Mouse (Mus musculus) liver, embryonic 16.5 days (tissue): ENCODE data around the gene Dhx34. TPM values are rescaled to one million over a fixed set of nuclear protein-coding genes. Genes with fewer than 3 reads are reported as not detected.

Experiments used
- polyA plus RNA-seq: library from polyadenylated mRNA; unstranded; fragments of >200 nt; fragmentation: Nextera tagmentation; extraction: Ambion mirVana; gene quantifications from 2 replicates; pipeline ENCODE4 v1.2.1, GENCODE M21; 2015

Gene Dhx34
- polyA plus RNA-seq, 1 experiment from 2014 or later, result 6.7 TPM

Other genes starting within 250 kb of the Dhx34 start
- gene Bicra, start 174.1 kb downstream of the Dhx34 start, polyA plus RNA-seq, result 1.4 and 1.9 TPM in 2 replicates
- gene Zfp541, start 160.2 kb downstream of the Dhx34 start, polyA plus RNA-seq, result not detected in 2 replicates
- gene Napa, start 123.6 kb downstream of the Dhx34 start, polyA plus RNA-seq, result 162 and 163 TPM in 2 replicates
- 7.3 and 7.8 TPM in 2 replicates for gene Kptn, start 102.1 kb downstream of the Dhx34 start, polyA plus RNA-seq
- gene Slc8a2, start 92.2 kb downstream of the Dhx34 start, polyA plus RNA-seq, result 0.02 TPM in 1 of 2 replicates, not detected in the other
- gene Meis3, start 46.9 kb downstream of the Dhx34 start, polyA plus RNA-seq, result 1.1 and 1.6 TPM in 2 replicates
- gene C5ar2, start 22.1 kb upstream of the Dhx34 start, polyA plus RNA-seq, result 0.98 and 1.0 TPM in 2 replicates
- 4.0 and 4.6 TPM in 2 replicates for gene C5ar1, start 37.5 kb upstream of the Dhx34 start, polyA plus RNA-seq
- gene Inafm1, start 51.6 kb upstream of the Dhx34 start, polyA plus RNA-seq, result 3.5 and 4.4 TPM in 2 replicates
- gene Ccdc9, start 64.8 kb upstream of the Dhx34 start, polyA plus RNA-seq, result 9.0 and 10.9 TPM in 2 replicates
- 3.0 and 4.1 TPM in 2 replicates for gene Bbc3, start 86.4 kb upstream of the Dhx34 start, polyA plus RNA-seq
- 84.3 and 90.7 TPM in 2 replicates for gene Sae1, start 165.8 kb upstream of the Dhx34 start, polyA plus RNA-seq
- 7.0 and 7.2 TPM in 2 replicates for gene Zc3h4, start 178.9 kb upstream of the Dhx34 start, polyA plus RNA-seq
- gene Tmem160, start 230.7 kb upstream of the Dhx34 start, polyA plus RNA-seq, result 23.4 and 23.6 TPM in 2 replicates